Mouse (Mus musculus) kidney, embryonic 14.5 days (tissue): ENCODE measurements around the gene Sult1e1. TPM values are rescaled to one million over a fixed set of nuclear protein-coding genes. Genes with fewer than 3 reads are reported as not detected.

Experiments used
- ATAC-seq: fragments of 200-750 bp; cut with Nextera tagmentation; 2 replicates; pipeline ENCODE4 v1.8.0; 2017; ENCODE audit warnings: moderate number of reproducible peaks, mild to moderate bottlenecking, moderate TSS enrichment, moderate library complexity; ENCODE audit not compliant: low FRiP score, low TSS enrichment
- H3K27ac ChIP-seq: fragments of 300-500 bp; sonication (generic); 2 replicates; pipeline ENCODE4 v1.5.1; 2014; ENCODE audit warnings: low read depth, mild to moderate bottlenecking, low read length, moderate library complexity, mixed read lengths
- H3K27me3 ChIP-seq: fragments of 300-500 bp; sonication (generic); 2 replicates; pipeline ENCODE4 v1.6.1; 2014; ENCODE audit warnings: mild to moderate bottlenecking, low read length; ENCODE audit not compliant: control insufficient read depth, insufficient read depth
- H3K36me3 ChIP-seq: fragments of 300-500 bp; sonication (generic); 2 replicates; pipeline ENCODE4 v1.6.1; 2014; ENCODE audit warnings: low read length, mixed read lengths; ENCODE audit not compliant: control insufficient read depth, insufficient read depth
- H3K4me1 ChIP-seq: fragments of 300-500 bp; sonication (generic); 2 replicates; pipeline ENCODE4 v1.6.1; 2014; ENCODE audit warnings: low read length, mixed read lengths; ENCODE audit not compliant: control insufficient read depth, insufficient read depth
- H3K4me2 ChIP-seq: fragments of 300-500 bp; sonication (generic); replicated peaks from 2 replicates; pipeline ENCODE4 v1.6.1; 2014; ENCODE audit warnings: low read depth, mild to moderate bottlenecking, low read length
- H3K4me3 ChIP-seq: fragments of 300-500 bp; sonication (generic); 2 replicates; pipeline ENCODE4 v1.5.1; 2014; ENCODE audit warnings: mild to moderate bottlenecking, low read length
- H3K9ac ChIP-seq: fragments of 300-500 bp; sonication (generic); 2 replicates; pipeline ENCODE4 v1.6.1; 2014; ENCODE audit warnings: low read depth, mild to moderate bottlenecking, low read length, moderate library complexity
- H3K9me3 ChIP-seq: fragments of 300-500 bp; sonication (generic); 2 replicates; pipeline ENCODE4 v1.6.1; 2016; ENCODE audit warnings: low read length; ENCODE audit not compliant: control insufficient read depth
- WGBS: fragments of 180-500 bp; shearing (Covaris S2); extraction: QIAGEN DNeasy Blood & Tissue Kit; methylation state at CpG from one replicate; pipeline ENCODE4 v1.1.7; 2014; 5-methylcytosine and 5-hydroxymethylcytosine counted together
- polyA plus RNA-seq: library from polyadenylated mRNA; unstranded; fragments of >200 nt; fragmentation: Nextera tagmentation; extraction: Ambion mirVana; gene quantifications from 2 replicates; pipeline ENCODE4 v1.2.1, GENCODE M21; 2014

The Sult1e1 gene
- polyA plus RNA-seq: 1.2 and 1.4 TPM in 2 replicates

DNA sequence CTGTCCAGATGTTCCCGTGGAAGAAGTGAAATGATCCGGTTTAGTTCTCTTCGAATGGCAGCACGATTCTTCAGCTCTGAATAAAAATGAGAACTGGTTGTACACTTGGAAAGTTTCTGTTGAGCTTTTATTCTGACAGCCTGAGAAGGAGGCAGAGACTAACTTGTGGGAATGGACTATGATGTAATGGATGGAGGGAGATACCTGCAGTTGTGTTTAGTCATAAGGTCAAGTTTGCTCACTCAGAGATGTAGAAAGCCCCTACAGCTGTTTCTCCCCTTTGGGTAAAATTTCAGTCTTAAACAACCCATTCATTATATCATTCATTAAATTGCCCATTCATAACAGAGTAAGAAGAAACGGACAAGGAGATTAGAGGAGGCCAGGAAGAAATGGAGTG, at the start of gene Sult1e1:
Gene Sult1e1, minus strand, starts transcription at position 101 of the 400 bp plus-strand sequence.
- no peak within 1 kb of the TSS for H3K4me3 ChIP-seq
- no peak within 1 kb of the TSS for H3K4me2 ChIP-seq
- H3K9me3 ChIP-seq: no peaks in the 10 kb centered on the region
- no peaks in the 10 kb centered on the region for H3K27me3 ChIP-seq
- 86% methylated on average over 5 of the region's 5 CpGs for WGBS
- H3K36me3 ChIP-seq: no peaks in the 10 kb centered on the region
- ATAC-seq: no peak
- H3K27ac ChIP-seq: no peak within 1 kb of the TSS
- no peaks in the 10 kb centered on the region for H3K4me1 ChIP-seq
- no peak within 1 kb of the TSS for H3K9ac ChIP-seq

DNA sequence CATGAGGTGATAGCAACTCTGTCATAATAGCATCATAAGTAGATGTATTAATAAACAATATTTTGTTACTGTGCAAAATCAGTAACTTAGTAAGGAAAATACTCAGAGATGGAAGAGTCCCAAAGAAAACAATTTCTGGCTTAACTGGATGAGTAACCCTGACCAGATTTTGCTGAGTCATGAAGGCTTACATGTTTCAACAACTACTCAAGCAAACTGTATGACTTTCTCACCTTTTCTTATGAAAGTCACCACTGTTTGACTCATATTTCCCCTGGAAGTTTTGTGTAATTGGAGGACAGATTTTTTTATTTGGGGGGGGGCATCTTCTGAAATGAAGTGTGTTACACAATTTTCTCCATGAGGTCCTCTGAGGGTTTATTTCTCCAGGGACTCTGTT, 31.3 kb upstream of the Sult1e1 start:
- Histone ChIP-seq H3K36me3 (no peaks in the 10 kb centered on the region), H3K27ac (no peak overlapping the region), H3K4me2 (no peak overlapping the region), H3K4me1 (no peaks in the 10 kb centered on the region), H3K27me3 (no peaks in the 10 kb centered on the region), H3K9me3 (no peaks in the 10 kb centered on the region), H3K4me3 (no peak overlapping the region), H3K9ac (no peak overlapping the region)
- ATAC-seq: no peak

DNA sequence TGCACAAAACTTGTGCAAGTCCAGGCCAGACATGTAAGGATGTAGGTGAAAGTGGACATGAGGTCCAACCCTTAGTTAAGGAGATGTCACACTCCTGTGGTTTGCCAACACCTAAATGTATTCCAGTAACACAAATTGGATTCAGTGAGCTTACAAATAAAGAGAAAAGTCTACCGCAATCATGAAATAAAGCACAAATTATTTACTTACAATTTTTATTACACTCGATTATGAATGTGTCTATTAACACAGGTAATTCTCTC, 23.7 kb upstream of the Sult1e1 start:
- Histone ChIP-seq H3K9me3 (no peaks in the 10 kb centered on the region), H3K4me2 (no peak overlapping the region), H3K4me3 (no peak overlapping the region), H3K4me1 (no peaks in the 10 kb centered on the region), H3K36me3 (no peaks in the 10 kb centered on the region), H3K27ac (no peak overlapping the region), H3K27me3 (no peaks in the 10 kb centered on the region), H3K9ac (no peak overlapping the region)
- ATAC-seq: no peak
- WGBS: 89% methylated on average over 2 of the region's 2 CpGs

DNA sequence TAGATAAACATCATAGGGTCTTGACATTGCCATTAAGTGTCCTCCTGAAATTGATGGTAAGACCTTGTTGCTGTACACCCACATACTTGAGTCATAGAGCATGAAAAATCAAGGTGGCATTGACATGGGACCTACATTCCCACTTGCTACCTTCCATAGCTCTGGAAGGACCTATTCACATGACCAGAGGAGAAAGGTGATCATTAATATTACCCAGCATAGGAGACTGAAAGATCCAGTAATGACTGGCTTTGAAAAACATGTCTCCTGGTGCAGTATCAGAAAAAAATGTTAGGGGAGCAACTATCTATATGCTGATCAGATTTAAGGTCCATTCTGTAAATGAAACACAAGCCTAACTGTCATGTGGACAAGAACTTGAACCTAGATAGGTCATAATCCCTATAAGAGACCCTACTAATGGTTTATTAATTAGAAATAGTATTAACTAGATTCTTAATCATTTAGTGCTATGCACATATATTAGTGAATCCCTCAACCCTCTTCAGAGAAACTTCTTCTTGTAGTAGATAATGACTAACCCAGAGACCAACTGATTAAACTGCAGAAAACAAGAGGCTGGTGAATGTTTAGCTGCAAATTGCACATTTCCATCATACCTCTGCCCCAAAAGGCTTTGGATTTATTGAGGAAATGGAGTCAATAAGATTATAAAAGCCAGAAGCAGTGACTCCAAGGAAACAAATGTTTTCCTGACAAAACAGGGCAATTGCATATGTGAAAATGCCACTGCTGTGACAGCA, 23.2 kb upstream of the Sult1e1 start:
- H3K4me3 ChIP-seq: no peak overlapping the region
- no peaks in the 10 kb centered on the region for H3K36me3 ChIP-seq
- H3K4me2 ChIP-seq: no peak overlapping the region
- ATAC-seq: no peak; the same call in 1 of the 2 replicates
- H3K9ac ChIP-seq: no peak overlapping the region
- no peaks in the 10 kb centered on the region for H3K4me1 ChIP-seq
- H3K27ac ChIP-seq: no peak overlapping the region
- no peaks in the 10 kb centered on the region for H3K9me3 ChIP-seq
- no peaks in the 10 kb centered on the region for H3K27me3 ChIP-seq

DNA sequence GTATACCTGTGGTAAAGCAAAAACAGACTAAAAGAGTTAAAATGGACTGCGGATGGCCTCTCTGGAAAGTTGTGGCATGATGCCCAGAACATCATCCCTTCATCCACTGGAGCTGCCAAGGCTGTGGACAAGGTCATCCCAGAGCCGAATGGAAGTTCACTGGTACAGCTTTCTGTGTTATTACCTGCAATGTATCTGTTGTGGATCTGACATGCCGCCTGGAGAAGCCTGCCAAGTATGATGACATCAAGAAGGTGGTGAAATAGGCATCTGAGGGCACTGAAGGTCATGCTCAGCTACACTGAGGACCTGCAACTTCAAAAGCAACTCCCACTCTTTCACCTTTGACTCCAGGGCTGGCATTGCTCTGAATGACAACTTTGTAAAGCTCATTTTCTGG, 9.6 kb upstream of the Sult1e1 start:
- no peak for ATAC-seq
- Histone ChIP-seq H3K4me1 (no peaks in the 10 kb centered on the region), H3K9ac (no peak overlapping the region), H3K4me2 (no peak overlapping the region), H3K27me3 (no peaks in the 10 kb centered on the region), H3K4me3 (no peak overlapping the region), H3K27ac (no peak overlapping the region), H3K36me3 (no peaks in the 10 kb centered on the region), H3K9me3 (no peaks in the 10 kb centered on the region)
- 68% methylated on average over 3 of the region's 3 CpGs for WGBS

DNA sequence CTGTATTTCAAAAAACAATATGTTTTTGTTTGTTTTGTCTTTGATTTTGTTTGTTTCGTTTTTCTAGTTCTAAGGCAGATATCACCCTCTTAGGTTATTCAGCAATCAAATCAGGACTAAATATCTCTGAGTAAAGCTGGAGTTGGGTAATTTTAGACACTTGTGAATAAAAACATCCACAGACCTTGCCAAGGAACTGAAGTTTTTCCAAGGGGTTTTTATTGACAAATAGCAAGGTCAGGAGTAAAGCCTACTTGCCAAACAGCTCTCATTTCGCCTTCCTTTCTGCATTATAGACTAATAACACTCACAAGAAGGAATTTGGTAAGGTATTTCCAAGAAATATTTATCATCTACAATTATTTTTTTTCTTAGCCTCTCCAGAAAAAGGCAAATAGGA, 6.5 kb upstream of the Sult1e1 start:
- H3K4me3 ChIP-seq: no peak overlapping the region

DNA sequence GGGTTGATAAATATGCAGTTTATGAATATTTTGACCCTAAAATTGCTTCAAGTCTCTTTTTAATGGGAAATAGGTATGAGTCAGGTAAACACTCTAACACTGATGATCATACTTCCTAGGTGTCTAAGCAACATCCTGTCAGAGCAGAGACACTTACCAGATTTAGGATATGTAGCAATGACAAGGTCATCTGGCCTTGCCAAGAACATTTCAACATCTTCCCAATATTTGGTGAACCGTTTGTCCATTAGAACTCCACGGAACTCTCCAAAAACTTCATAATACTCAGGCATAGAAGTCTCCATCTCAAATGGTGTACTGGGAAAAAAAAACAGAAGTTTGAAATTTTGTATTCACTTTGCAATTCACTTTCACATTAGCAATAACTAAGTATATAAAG, 1.5 kb downstream of the Sult1e1 start:
- Histone ChIP-seq H3K9me3 (no peaks in the 10 kb centered on the region), H3K4me3 (no peak overlapping the region), H3K27ac (no peak overlapping the region), H3K9ac (no peak overlapping the region), H3K36me3 (no peaks in the 10 kb centered on the region), H3K4me1 (no peaks in the 10 kb centered on the region), H3K4me2 (no peak overlapping the region), H3K27me3 (no peaks in the 10 kb centered on the region)
- no peak for ATAC-seq
- 92% methylated on average over 2 of the region's 2 CpGs for WGBS

More for the DNA sequence above, 6.5 kb upstream of the Sult1e1 start:
- no peak overlapping the region for H3K4me2 ChIP-seq
- H3K27me3 ChIP-seq: no peaks in the 10 kb centered on the region
- no peak overlapping the region for H3K27ac ChIP-seq
- 69% methylated on average over 2 of the region's 2 CpGs for WGBS
- no peaks in the 10 kb centered on the region for H3K36me3 ChIP-seq
- no peak for ATAC-seq
- no peaks in the 10 kb centered on the region for H3K9me3 ChIP-seq
- no peaks in the 10 kb centered on the region for H3K4me1 ChIP-seq
- no peak overlapping the region for H3K9ac ChIP-seq

DNA sequence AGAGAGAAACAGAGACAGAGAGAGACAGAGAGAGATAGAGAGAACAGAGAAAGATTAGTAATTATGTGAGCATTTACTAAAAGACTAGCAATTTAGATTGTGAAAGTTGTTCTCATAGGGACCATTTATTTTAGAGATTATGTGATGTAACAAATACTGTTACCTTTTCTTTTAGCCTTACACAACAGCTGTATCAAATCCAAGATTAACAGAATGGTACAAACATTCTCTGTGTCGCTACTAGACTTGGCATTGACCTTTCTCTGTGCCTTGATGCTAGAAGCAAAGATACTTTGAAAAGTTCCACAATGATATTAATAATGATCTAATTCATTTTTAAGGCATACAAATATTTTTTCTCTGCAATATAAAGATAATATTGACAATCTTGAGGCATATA, 11.0 kb downstream of the Sult1e1 start:
- Histone ChIP-seq H3K27me3 (no peaks in the 10 kb centered on the region), H3K4me2 (no peak overlapping the region), H3K27ac (no peak overlapping the region), H3K9me3 (no peaks in the 10 kb centered on the region), H3K36me3 (no peaks in the 10 kb centered on the region), H3K4me3 (no peak overlapping the region), H3K9ac (no peak overlapping the region), H3K4me1 (no peaks in the 10 kb centered on the region)
- ATAC-seq: no peak
- 73% methylated on average over 1 of the region's 1 CpGs for WGBS

DNA sequence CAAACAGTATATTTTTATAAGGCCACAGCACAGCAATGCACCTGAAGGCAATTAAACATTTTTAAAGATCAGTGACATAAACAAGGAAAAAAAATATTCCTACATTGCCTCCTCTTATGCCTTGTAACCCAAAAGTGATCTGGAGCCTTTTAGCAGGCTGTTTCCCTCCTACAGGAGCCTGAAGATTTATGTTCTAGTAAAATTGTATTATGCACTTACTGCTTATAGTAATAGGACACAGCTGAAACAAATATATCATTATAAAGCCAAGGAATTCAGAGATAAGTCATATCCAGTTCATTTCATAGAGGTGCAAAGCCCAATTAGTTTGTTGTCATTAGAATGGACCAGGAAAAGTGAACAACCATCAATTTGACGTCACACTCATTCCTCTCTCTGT, 17.2 kb downstream of the Sult1e1 start:
- Histone ChIP-seq H3K36me3 (no peaks in the 10 kb centered on the region), H3K4me2 (no peak overlapping the region), H3K27me3 (no peaks in the 10 kb centered on the region), H3K9me3 (no peaks in the 10 kb centered on the region), H3K4me3 (no peak overlapping the region), H3K4me1 (no peaks in the 10 kb centered on the region), H3K27ac (peak overlapping the region; percentile 69; the same call in 1 of the 2 replicates), H3K9ac (no peak overlapping the region)
- ATAC-seq: peak; percentile 81; the same call in 1 of the 2 replicates
- 17% methylated on average over 1 of the region's 1 CpGs for WGBS
